In the genomic region with DNA sequence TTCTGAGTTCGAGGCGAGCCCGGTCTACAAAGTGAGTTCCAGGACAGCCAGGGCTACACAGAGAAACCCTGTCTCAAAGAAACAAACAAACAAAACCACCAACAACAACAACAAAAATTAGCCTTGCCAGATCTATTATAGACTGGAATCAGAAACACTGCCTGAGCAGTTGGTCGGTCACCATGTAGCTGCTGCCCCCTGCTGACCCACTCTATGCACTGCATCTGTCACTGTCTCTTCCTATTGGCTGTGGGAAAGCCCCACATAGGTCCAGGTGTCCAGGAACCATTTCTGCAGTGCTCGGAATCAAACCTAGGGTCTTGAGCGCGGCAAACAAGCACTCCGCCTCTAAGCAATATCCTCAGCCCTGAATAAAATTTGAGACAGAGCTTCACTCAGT, we compare ENCODE assay signal across 9 mouse cellular contexts. TPM values are rescaled to one million over a fixed set of nuclear protein-coding genes. Genes with fewer than 3 reads are reported as not detected.
DNase-seq lines count a peak whose midpoint lies in the region; ATAC-seq and TF ChIP-seq lines count a peak whose summit lies in the region.
"Had no signal": no experiment of that assay in that cellular context is flagged by ENCODE, and none has a peak within 500 bp of the region (broad histone marks: within the 10 kb centered on the region; RNA-seq: fewer than 3 reads in every experiment).

No protein-coding gene starts in this region.

- DNase-seq in forebrain, embryonic 14.5 days (ENCODE audit: low spot score): peak; percentile 59
- peak; percentile 68 for DNase-seq in ES-CJ7 (ENCODE audit: low read depth, low spot score)
- DNase-seq in c-Kit-positive CD71-positive TER-119-negative erythroid progenitor cells, embryonic 14.5 days (ENCODE audit: low read depth): peak; percentile 15
- DNase-seq in frontal cortex, postnatal 25 days (ENCODE audit: low spot score in 2 of 2): peak; percentile 56 to 59
- peak; percentile 50 to 87 for DNase-seq in kidney, postnatal 36 days
- peak; percentile 65 for DNase-seq in lung, embryonic 14.5 days
- DNase-seq in skeletal muscle tissue, adult 2 months (ENCODE audit: low read depth, low spot score): peak; percentile 59

- H3K36me3 ChIP-seq in forebrain, embryonic 14.5 days (ENCODE audit: control insufficient read depth, insufficient read depth, low read length): no peaks in the 10 kb centered on the region
- no peaks in the 10 kb centered on the region for H3K36me3 ChIP-seq in forebrain, embryonic 12.5 days (replicated peaks)
- no peaks in the 10 kb centered on the region for H3K36me3 ChIP-seq in lung, embryonic 14.5 days (ENCODE audit: insufficient read depth)

- no peaks in the 10 kb centered on the region for H3K4me1 ChIP-seq in forebrain, embryonic 14.5 days (ENCODE audit: control insufficient read depth, insufficient read depth, low read length)
- H3K4me1 ChIP-seq in forebrain, embryonic 12.5 days: peaks cover 8% of the 10 kb centered on the region
- H3K4me1 ChIP-seq in lung, embryonic 14.5 days (ENCODE audit: insufficient read depth): no peaks in the 10 kb centered on the region

- ATAC-seq in forebrain, embryonic 14.5 days: no peak
- ATAC-seq in forebrain, embryonic 12.5 days (ENCODE audit: low FRiP score): no peak
- ATAC-seq in lung, embryonic 14.5 days (ENCODE audit: insufficient read depth): no peak

- no peak overlapping the region for H3K4me3 ChIP-seq in forebrain, embryonic 14.5 days (ENCODE audit: low read depth, low read length)
- no peak overlapping the region for H3K4me3 ChIP-seq in forebrain, embryonic 12.5 days (replicated peaks)
- no peak overlapping the region for H3K4me3 ChIP-seq in lung, embryonic 14.5 days (ENCODE audit: low read depth, low read length)
- H3K4me3 ChIP-seq: limb, embryonic 15.5 days had no signal

- H3K27me3 ChIP-seq in forebrain, embryonic 14.5 days (replicated peaks; ENCODE audit: control insufficient read depth, insufficient read depth, low read length): no peaks in the 10 kb centered on the region
- H3K27me3 ChIP-seq in forebrain, embryonic 12.5 days: 0 out of 2 replicates have a peak, but pooled peaks cover 4% of the 10 kb centered on the region
- no peaks in the 10 kb centered on the region for H3K27me3 ChIP-seq in lung, embryonic 14.5 days (ENCODE audit: insufficient read depth, low read length)
- H3K27me3 ChIP-seq: limb, embryonic 15.5 days had no signal

- H3K27ac ChIP-seq in forebrain, embryonic 14.5 days (ENCODE audit: low read depth, low read length): no peak overlapping the region
- H3K27ac ChIP-seq in forebrain, embryonic 12.5 days: no peak overlapping the region
- no peak overlapping the region for H3K27ac ChIP-seq in lung, embryonic 14.5 days (ENCODE audit: low read depth)
- H3K27ac ChIP-seq: limb, embryonic 15.5 days had no signal

- 70% methylated on average over 8 of the region's 8 CpGs for WGBS in forebrain, embryonic 14.5 days
- WGBS in forebrain, embryonic 12.5 days: 67% methylated on average over 8 of the region's 8 CpGs
- 72% methylated on average over 8 of the region's 8 CpGs for WGBS in lung, embryonic 14.5 days

- H3K9me3 ChIP-seq in forebrain, embryonic 14.5 days (replicated peaks; ENCODE audit: control insufficient read depth, low read length): no peaks in the 10 kb centered on the region
- H3K9me3 ChIP-seq in forebrain, embryonic 12.5 days: no peaks in the 10 kb centered on the region
- H3K9me3 ChIP-seq in lung, embryonic 14.5 days (ENCODE audit: low read depth, low read length): no peaks in the 10 kb centered on the region
- H3K9me3 ChIP-seq: limb, embryonic 15.5 days had no signal

- H3K9ac ChIP-seq in forebrain, embryonic 14.5 days (ENCODE audit: low read length): no peak overlapping the region
- no peak overlapping the region for H3K9ac ChIP-seq in forebrain, embryonic 12.5 days
- no peak overlapping the region for H3K9ac ChIP-seq in lung, embryonic 14.5 days
- H3K9ac ChIP-seq: limb, embryonic 15.5 days had no signal

- peak; percentile 87 for TF ChIP-seq CTCF in lung, embryonic 14.5 days (IDR thresholded peaks at IDR 0.05; ENCODE audit: low read depth)

- H3K4me2 ChIP-seq in forebrain, embryonic 14.5 days (ENCODE audit: low read length): no peak overlapping the region
- no peak overlapping the region for H3K4me2 ChIP-seq in forebrain, embryonic 12.5 days
- no peak overlapping the region for H3K4me2 ChIP-seq in lung, embryonic 14.5 days
- H3K4me2 ChIP-seq: limb, embryonic 15.5 days had no signal

RNA-seq across cellular contexts. Expression of a gene that starts 29.6 kb away (rescaled TPM):
- polyA plus RNA-seq in forebrain, embryonic 14.5 days (2014; fragmentation: Nextera tagmentation; extraction: Ambion mirVana): 12.9 and 13.8 TPM in 2 replicates
- 21.1 and 21.3 TPM in 2 replicates for polyA plus RNA-seq in forebrain, embryonic 12.5 days (2016; fragmentation: Nextera tagmentation; extraction: Ambion mirVana)
- 24.0 and 25.0 TPM in 2 replicates for polyA plus RNA-seq in lung, embryonic 14.5 days (2014; fragmentation: Nextera tagmentation; extraction: Ambion mirVana)

Comparison
In these comparisons a context has a peak if more than half of its experiments do, and no peak if none do; other contexts are left out.
1. DNase-seq: peak in every context shown above with its lines; median percentile 68 in kidney, postnatal 36 days; 68 in ES-CJ7; 65 in lung, embryonic 14.5 days; 59 in forebrain, embryonic 14.5 days; 59 in skeletal muscle tissue, adult 2 months; 58 in frontal cortex, postnatal 25 days; 15 in c-Kit-positive CD71-positive TER-119-negative erythroid progenitor cells, embryonic 14.5 days.